Mouse (Mus musculus) forebrain, embryonic 15.5 days (tissue): ENCODE measurements at regions not wholly inside any gene's neighbourhood (a gene's known extent, or its start where the extent isn't known, plus 50 kb on each side); places are given as distances from the start of the nearest gene placed in this dataset.
A peak's percentile ranks its signal among the peaks of the same experiment; 100 is the strongest.

Experiments used
- ATAC-seq: fragments of 200-750 bp; cut with Nextera tagmentation; replicated peaks from 2 replicates; pipeline ENCODE4 v1.8.0; 2017; ENCODE audit warnings: mild to moderate bottlenecking, moderate TSS enrichment, moderate library complexity
- H3K27ac ChIP-seq: fragments of 300-500 bp; sonication (generic); replicated peaks from 2 replicates; pipeline ENCODE4 v1.5.1; 2015; ENCODE audit warnings: mild to moderate bottlenecking, inconsistent platforms
- H3K27me3 ChIP-seq: fragments of 300-500 bp; sonication (generic); 2 replicates; pipeline ENCODE4 v1.6.1; 2015; ENCODE audit warnings: inconsistent platforms
- H3K36me3 ChIP-seq: fragments of 300-500 bp; sonication (generic); 2 replicates; pipeline ENCODE4 v1.6.1; 2015; ENCODE audit warnings: mild to moderate bottlenecking, inconsistent platforms
- H3K4me1 ChIP-seq: fragments of 300-500 bp; sonication (generic); 2 replicates; pipeline ENCODE4 v1.6.1; 2015; ENCODE audit warnings: inconsistent platforms
- H3K4me2 ChIP-seq: fragments of 300-500 bp; sonication (generic); replicated peaks from 2 replicates; pipeline ENCODE4 v1.6.1; 2015; ENCODE audit warnings: mild to moderate bottlenecking, inconsistent platforms
- H3K4me3 ChIP-seq: fragments of 300-500 bp; sonication (generic); 2 replicates; pipeline ENCODE4 v1.5.1; 2015; ENCODE audit warnings: mild to moderate bottlenecking, inconsistent platforms
- H3K9ac ChIP-seq: fragments of 300-500 bp; sonication (generic); replicated peaks from 2 replicates; pipeline ENCODE4 v1.6.1; 2015; ENCODE audit warnings: mild to moderate bottlenecking, inconsistent platforms
- H3K9me3 ChIP-seq: fragments of 300-500 bp; sonication (generic); 2 replicates; pipeline ENCODE4 v1.6.1; 2016; ENCODE audit warnings: inconsistent platforms
- WGBS: fragments of 180-500 bp; shearing (Covaris S2); methylation state at CpG from one replicate; pipeline ENCODE4 v1.1.7; 2015; ENCODE audit warnings: mixed read lengths; 5-methylcytosine and 5-hydroxymethylcytosine counted together

DNA sequence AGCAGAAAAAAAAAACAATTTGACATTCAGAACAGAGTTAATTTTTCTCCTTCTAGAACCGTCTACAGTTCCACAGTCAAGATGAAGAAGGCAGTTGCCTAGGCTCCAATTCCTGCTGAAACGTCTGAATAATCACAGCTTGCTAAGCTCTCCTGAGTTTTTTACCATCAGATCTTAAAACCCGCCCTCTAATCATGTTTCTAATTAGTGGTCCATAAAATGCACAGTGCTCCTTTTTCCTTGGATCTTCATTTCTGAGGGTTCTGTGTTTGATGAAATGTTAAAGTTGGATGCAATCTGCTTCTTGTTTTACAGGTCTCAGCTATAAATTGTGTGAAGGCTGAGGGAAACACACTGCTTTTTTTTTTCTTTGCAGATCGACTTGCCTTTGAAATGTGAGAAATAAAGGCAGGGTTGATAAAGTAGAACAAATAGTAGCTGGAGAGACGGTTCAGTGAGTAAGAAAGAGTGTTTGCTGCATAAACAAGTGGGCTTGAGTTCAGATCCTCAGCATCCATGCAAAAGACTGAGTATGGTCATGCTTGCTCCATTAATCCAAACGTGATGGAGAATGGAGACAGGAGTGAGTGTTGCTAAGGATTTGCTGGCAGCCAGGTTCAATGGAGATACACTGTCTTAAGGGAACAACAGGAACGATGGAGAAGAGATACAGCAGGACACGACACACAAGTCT lies 499.3 kb downstream of the Nuf2 start:
- Histone ChIP-seq H3K4me3 (no peak overlapping the region), H3K9me3 (no peaks in the 10 kb centered on the region), H3K27me3 (no peaks in the 10 kb centered on the region), H3K27ac (no peak overlapping the region), H3K36me3 (no peaks in the 10 kb centered on the region), H3K4me2 (no peak overlapping the region), H3K4me1 (no peaks in the 10 kb centered on the region), H3K9ac (no peak overlapping the region)
- WGBS: 53% methylated on average over 8 of the region's 8 CpGs
- ATAC-seq: no peak

DNA sequence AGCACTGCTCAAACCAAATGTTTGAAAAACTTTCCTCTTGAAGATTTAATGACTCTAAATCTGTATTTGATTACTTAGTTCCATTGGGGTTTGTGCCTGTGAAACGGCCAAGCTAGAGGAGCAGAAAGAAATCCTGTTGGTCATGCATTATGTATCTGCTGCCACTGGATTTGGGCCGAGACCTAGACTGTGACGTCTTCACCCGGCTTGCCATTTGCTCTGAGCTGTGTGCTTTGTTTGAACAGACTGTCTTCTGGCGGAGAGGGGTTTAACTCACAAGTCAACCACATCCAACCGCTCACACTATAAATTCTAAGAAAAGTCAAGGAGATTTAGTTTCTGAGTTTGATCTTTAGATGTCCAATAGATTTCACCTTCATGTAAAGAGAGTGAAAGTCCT lies 503.6 kb downstream of the Nuf2 start:
- H3K9me3 ChIP-seq: no peaks in the 10 kb centered on the region
- no peaks in the 10 kb centered on the region for H3K4me1 ChIP-seq
- no peaks in the 10 kb centered on the region for H3K36me3 ChIP-seq
- no peak overlapping the region for H3K9ac ChIP-seq
- WGBS: 75% methylated on average over 6 of the region's 6 CpGs
- ATAC-seq: no peak
- no peak overlapping the region for H3K4me3 ChIP-seq
- H3K27me3 ChIP-seq: no peaks in the 10 kb centered on the region
- H3K27ac ChIP-seq: no peak overlapping the region
- no peak overlapping the region for H3K4me2 ChIP-seq

- ATAC-seq: no peak
- Histone ChIP-seq H3K4me3 (no peak overlapping the region), H3K27ac (no peak overlapping the region), H3K4me1 (no peaks in the 10 kb centered on the region), H3K27me3 (no peaks in the 10 kb centered on the region), H3K36me3 (no peaks in the 10 kb centered on the region), H3K9me3 (no peaks in the 10 kb centered on the region), H3K9ac (no peak overlapping the region), H3K4me2 (no peak overlapping the region)
- 93% methylated on average over 3 of the region's 3 CpGs for WGBS
These were observed 504.0 kb downstream of the Nuf2 start for GRCm38 (mm10) chr1:169027241-169027640.

- no peak overlapping the region for H3K4me2 ChIP-seq
- H3K4me3 ChIP-seq: no peak overlapping the region
- no peak for ATAC-seq
- H3K9me3 ChIP-seq: no peaks in the 10 kb centered on the region
- no peak overlapping the region for H3K9ac ChIP-seq
- WGBS: 88% methylated on average over 4 of the region's 4 CpGs
- no peaks in the 10 kb centered on the region for H3K4me1 ChIP-seq
- no peaks in the 10 kb centered on the region for H3K27me3 ChIP-seq
- H3K36me3 ChIP-seq: no peaks in the 10 kb centered on the region
- H3K27ac ChIP-seq: no peak overlapping the region
These were observed 506.7 kb downstream of the Nuf2 start for GRCm38 (mm10) chr1:169024531-169024930.

GRCm38 (mm10) chr1:168991506-168992244 lies 539.6 kb downstream of the Nuf2 start:
- 42% methylated on average over 14 of the region's 14 CpGs for WGBS
- Histone ChIP-seq H3K9me3 (no peaks in the 10 kb centered on the region), H3K4me2 (no peak overlapping the region; the same call in 1 of the 2 replicates), H3K4me1 (peaks cover 9% of the 10 kb centered on the region), H3K27me3 (no peaks in the 10 kb centered on the region), H3K4me3 (no peak overlapping the region), H3K36me3 (no peaks in the 10 kb centered on the region), H3K27ac (peak overlapping the region; percentile 85), H3K9ac (no peak overlapping the region)
- peak; percentile 74 for ATAC-seq

- H3K4me3 ChIP-seq: no peak overlapping the region
- no peaks in the 10 kb centered on the region for H3K4me1 ChIP-seq
- no peak overlapping the region for H3K27ac ChIP-seq
- H3K9ac ChIP-seq: no peak overlapping the region
- 89% methylated on average over 8 of the region's 8 CpGs for WGBS
- no peak for ATAC-seq
- no peaks in the 10 kb centered on the region for H3K27me3 ChIP-seq
- no peaks in the 10 kb centered on the region for H3K36me3 ChIP-seq
- H3K9me3 ChIP-seq: no peaks in the 10 kb centered on the region
- no peak overlapping the region for H3K4me2 ChIP-seq
These were observed 543.1 kb upstream of the Pbx1 start for GRCm38 (mm10) chr1:168975037-168975698.

DNA sequence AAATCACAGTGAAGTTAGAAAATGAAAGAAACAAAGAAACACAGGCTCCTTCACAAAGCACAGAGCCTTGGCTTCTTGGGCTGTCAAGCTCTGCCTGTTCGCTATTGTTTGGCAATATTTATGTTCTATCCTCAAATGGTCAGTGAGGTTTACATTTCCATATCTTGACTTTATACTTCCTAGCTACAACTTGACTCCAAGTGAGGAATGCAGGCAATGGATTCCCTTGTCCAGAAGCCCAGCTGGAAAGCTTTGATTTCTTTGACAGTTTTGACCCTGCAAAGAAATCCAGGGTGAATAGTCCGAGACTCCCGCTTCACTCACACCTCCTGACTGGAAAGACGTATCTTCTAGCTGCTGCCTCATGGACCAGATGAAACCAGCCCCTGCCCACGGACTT lies 537.3 kb upstream of the Pbx1 start:
- Histone ChIP-seq H3K4me3 (no peak overlapping the region), H3K4me2 (no peak overlapping the region), H3K9me3 (no peaks in the 10 kb centered on the region), H3K36me3 (no peaks in the 10 kb centered on the region), H3K4me1 (0 out of 2 replicates have a peak, but pooled peaks cover 4% of the 10 kb centered on the region), H3K27ac (no peak overlapping the region), H3K27me3 (no peaks in the 10 kb centered on the region), H3K9ac (no peak overlapping the region)
- WGBS: 53% methylated on average over 5 of the region's 5 CpGs
- ATAC-seq: no peak

- ATAC-seq: no peak
- Histone ChIP-seq H3K9ac (no peak overlapping the region), H3K4me1 (0 out of 2 replicates have a peak, but pooled peaks cover 4% of the 10 kb centered on the region), H3K9me3 (no peaks in the 10 kb centered on the region), H3K4me2 (no peak overlapping the region), H3K36me3 (no peaks in the 10 kb centered on the region), H3K27ac (no peak overlapping the region), H3K4me3 (no peak overlapping the region), H3K27me3 (no peaks in the 10 kb centered on the region)
- 87% methylated on average over 2 of the region's 2 CpGs for WGBS
These were observed 535.3 kb upstream of the Pbx1 start for GRCm38 (mm10) chr1:168967334-168967733.

DNA sequence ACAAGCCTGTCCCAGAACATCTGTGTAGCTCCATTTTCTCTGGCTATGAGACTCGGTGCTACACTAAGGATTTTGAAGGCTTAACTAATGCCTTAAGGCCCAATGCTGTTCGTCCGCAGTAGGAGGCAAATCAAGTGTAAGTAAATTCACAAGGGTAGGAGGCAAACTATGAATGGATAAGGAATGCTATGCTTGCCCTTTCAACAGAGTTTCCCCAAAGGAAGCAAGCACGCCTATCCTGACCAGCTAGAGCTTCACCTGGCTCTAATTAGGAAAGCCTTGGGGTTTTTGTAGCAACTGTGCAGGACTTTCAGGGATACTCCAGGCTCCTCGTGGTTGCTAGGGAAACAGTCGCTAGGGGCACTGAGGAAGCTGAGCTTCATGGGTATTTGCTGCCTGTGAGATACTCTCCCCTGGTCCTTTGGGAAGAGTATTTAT lies 532.4 kb upstream of the Pbx1 start:
- no peak for ATAC-seq
- Histone ChIP-seq H3K4me3 (no peak overlapping the region), H3K9me3 (no peaks in the 10 kb centered on the region), H3K27me3 (no peaks in the 10 kb centered on the region), H3K36me3 (no peaks in the 10 kb centered on the region), H3K9ac (no peak overlapping the region), H3K4me2 (no peak overlapping the region), H3K4me1 (0 out of 2 replicates have a peak, but pooled peaks cover 4% of the 10 kb centered on the region), H3K27ac (no peak overlapping the region)
- 15% methylated on average over 6 of the region's 6 CpGs for WGBS

GRCm38 (mm10) chr1:168950947-168951346 lies 518.9 kb upstream of the Pbx1 start:
- ATAC-seq: no peak
- Histone ChIP-seq H3K9ac (no peak overlapping the region), H3K4me2 (no peak overlapping the region), H3K9me3 (no peaks in the 10 kb centered on the region), H3K4me3 (no peak overlapping the region), H3K4me1 (no peaks in the 10 kb centered on the region), H3K27me3 (no peaks in the 10 kb centered on the region), H3K36me3 (no peaks in the 10 kb centered on the region), H3K27ac (no peak overlapping the region)

DNA sequence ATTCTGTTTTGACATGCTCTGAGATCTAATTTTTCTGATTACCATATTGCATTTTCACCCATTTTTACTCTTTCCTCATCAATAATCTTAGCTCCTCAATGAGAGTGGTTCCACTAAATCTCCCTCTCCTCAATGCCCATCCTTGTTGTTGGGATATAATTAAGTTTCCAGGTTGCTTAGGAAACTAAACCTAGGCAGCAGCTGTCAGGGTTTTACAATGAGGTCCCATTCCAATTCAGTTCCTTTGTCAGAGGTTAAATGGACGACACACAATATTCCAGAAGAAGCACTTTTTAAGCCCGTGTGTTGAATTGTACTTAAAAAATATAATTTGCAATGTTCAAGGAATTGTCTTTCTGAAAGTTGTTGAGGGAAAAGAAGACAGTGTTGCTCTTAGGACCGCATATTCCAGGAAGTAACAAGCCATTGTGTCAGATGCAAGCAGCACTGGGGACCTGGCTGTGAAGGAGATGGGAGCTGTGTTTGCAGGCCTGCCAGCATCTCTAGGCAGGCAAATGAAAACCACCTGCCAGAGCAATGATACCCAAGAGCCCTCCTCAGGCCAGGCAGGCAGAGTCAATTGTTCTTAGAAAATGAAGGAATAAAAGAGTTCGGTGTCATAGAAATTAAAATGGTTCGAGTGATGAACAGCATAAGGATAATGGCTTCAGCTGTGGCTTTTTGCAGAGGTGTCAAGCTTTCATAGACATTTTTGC lies 492.2 kb upstream of the Pbx1 start:
- peaks cover 4% of the 10 kb centered on the region; the same call in 1 of the 2 replicates for H3K4me1 ChIP-seq
- no peaks in the 10 kb centered on the region for H3K9me3 ChIP-seq
- H3K27ac ChIP-seq: no peak overlapping the region
- no peak overlapping the region for H3K4me3 ChIP-seq
- no peak overlapping the region for H3K9ac ChIP-seq
- no peak for ATAC-seq
- WGBS: 22% methylated on average over 5 of the region's 5 CpGs
- no peaks in the 10 kb centered on the region for H3K27me3 ChIP-seq
- no peak overlapping the region for H3K4me2 ChIP-seq
- no peaks in the 10 kb centered on the region for H3K36me3 ChIP-seq
